Mouse (Mus musculus) testis, adult 2 months (tissue): Measurements from ENCODE around the gene Sept14.

ENCODE experiments used
- CTCF ChIP-seq: fragments of 200-500 bp; IDR thresholded peaks from 2 replicates; pipeline ENCODE4 v1.5.1; 2012; ENCODE audit warnings: low read depth, mild to moderate bottlenecking, inconsistent platforms, low read length, moderate library complexity; ENCODE audit not compliant: control insufficient read depth, insufficient read depth, insufficient replicate concordance
- POLR2A ChIP-seq: fragments of 200-500 bp; IDR thresholded peaks from 2 replicates; pipeline ENCODE4 v1.6.1; 2012; ENCODE audit warnings: low read depth, mild to moderate bottlenecking, inconsistent platforms, low read length, moderate library complexity; ENCODE audit not compliant: control insufficient read depth

DNA sequence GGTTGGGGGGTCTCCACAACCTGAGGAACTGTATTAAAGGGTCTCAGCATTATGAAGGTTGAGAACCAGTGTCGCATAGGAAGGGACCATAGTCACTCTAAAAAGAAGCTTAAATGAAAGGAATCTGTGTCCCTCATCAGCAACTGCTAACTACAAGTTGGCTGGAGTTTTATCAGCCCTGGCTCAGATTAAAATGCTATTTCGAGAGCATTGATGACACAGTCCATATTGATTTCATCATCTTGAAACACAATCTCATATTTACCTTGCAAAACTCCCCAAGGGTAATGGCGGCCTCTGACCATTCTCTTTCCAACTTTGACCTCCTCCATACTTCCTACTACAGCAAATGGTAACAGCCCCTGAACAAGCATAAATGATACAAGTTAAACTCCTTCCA is 17.8 kb downstream of the Sept14 start:
- TF ChIP-seq CTCF = no peak
- TF ChIP-seq POLR2A = no peak
